Mouse (Mus musculus): ENCODE data around the gene Brms1. TPM values are rescaled to one million over a fixed set of nuclear protein-coding genes. Genes with fewer than 3 reads are reported as not detected.
A peak's percentile ranks its signal among the peaks of the same experiment; 100 is the strongest.

The Brms1 gene
- polyA plus RNA-seq, 1 experiment from 2014 or later, result 40.4 TPM

DNA sequence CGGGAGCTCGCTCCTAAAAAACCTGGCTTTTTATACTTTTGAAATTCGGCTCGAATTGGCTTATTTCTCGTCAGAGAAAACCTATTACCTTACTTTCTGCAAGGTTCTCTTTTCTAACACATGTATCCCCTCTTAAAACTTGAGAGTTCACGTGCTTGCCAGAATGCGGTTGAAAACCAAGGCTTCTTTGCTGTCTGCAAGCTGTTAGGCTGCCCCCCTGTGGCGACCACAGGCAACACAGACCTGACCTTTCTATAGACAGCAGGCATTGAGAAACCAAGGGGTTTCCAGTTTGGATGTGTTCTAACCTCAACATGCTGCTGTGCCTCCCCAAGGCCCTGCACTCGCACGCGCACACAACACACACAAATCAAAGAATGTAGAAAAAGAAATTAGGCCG lies 24.4 kb upstream of the Brms1 start:
- no peak for ATAC-seq

DNA sequence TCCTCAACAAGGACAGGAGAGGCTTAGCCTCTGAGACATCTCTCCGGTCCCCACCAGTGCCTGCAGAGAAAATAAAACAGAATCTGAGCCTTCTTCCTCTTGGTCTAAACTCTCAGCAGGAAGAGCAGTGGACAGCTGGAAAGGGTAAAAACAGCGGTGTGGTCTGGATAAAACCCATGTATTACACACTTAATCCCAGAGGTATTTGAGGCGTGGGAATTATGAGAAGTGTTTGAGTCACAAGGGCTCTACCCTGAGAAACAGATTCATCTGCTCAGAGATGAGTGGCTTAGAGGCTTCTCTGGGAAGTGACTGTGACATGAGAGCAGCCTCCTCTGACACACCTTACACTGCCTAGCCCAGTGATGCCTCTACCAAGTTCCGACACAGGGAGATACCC lies 23.5 kb upstream of the Brms1 start:
- Histone ChIP-seq H3K27me3 (replicated peaks) (peaks cover 10% of the 10 kb centered on the region; the same call in 1 of the 2 replicates), H3K4me1 (peaks cover under 1% of the 10 kb centered on the region; the same call in 1 of the 2 replicates), H3K27ac (no peak overlapping the region), H3K4me3 (no peak overlapping the region), H3K4me2 (no peak overlapping the region), H3K9ac (no peak overlapping the region), H3K9me3 (replicated peaks) (no peaks in the 10 kb centered on the region), H3K36me3 (no peaks in the 10 kb centered on the region)
- 75% methylated on average over 4 of the region's 4 CpGs for WGBS (ENCODE audit: insufficient replicate concordance)
- no peak for ATAC-seq

More for the DNA sequence above, 24.4 kb upstream of the Brms1 start:
- WGBS (ENCODE audit: insufficient replicate concordance), result 17% methylated on average over 12 of the region's 12 CpGs
- no peaks in the 10 kb centered on the region for H3K4me1 ChIP-seq
- no peak overlapping the region for H3K9ac ChIP-seq
- no peak overlapping the region for H3K27ac ChIP-seq
- no peaks in the 10 kb centered on the region for H3K9me3 ChIP-seq (replicated peaks)
- peaks cover 14% of the 10 kb centered on the region; the same call in 1 of the 2 replicates for H3K27me3 ChIP-seq (replicated peaks)
- peak overlapping the region; percentile 28; the same call in 1 of the 2 replicates for H3K4me2 ChIP-seq
- H3K36me3 ChIP-seq, result no peaks in the 10 kb centered on the region
- no peak overlapping the region for H3K4me3 ChIP-seq

DNA sequence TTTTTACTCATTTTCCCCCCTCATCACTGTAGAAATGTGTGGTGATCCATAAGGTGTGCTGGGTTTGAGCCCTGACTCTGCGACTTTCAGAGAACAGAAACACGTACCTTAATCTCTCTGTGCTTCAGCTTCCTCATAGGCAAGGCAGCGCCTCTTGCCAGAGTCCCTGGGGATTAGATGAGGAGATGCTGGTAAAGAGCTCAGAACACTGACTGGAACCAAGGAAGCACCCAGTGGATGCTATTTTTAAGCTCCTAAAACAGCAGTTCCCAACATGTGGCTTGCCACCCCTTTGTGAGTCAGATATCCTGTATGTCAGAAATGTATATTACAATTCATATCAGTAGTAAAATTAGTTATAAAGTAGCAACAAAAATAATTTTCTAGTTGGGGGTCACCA lies 23.0 kb upstream of the Brms1 start:
- Histone ChIP-seq H3K4me3 (no peak overlapping the region), H3K27me3 (replicated peaks) (peaks cover 4% of the 10 kb centered on the region; the same call in 1 of the 2 replicates), H3K4me1 (peaks cover 6% of the 10 kb centered on the region; the same call in 1 of the 2 replicates), H3K27ac (no peak overlapping the region), H3K9me3 (replicated peaks) (no peaks in the 10 kb centered on the region), H3K4me2 (no peak overlapping the region), H3K36me3 (no peaks in the 10 kb centered on the region), H3K9ac (no peak overlapping the region)
- 72% methylated on average over 3 of the region's 3 CpGs for WGBS (ENCODE audit: insufficient replicate concordance)
- no peak for ATAC-seq

DNA sequence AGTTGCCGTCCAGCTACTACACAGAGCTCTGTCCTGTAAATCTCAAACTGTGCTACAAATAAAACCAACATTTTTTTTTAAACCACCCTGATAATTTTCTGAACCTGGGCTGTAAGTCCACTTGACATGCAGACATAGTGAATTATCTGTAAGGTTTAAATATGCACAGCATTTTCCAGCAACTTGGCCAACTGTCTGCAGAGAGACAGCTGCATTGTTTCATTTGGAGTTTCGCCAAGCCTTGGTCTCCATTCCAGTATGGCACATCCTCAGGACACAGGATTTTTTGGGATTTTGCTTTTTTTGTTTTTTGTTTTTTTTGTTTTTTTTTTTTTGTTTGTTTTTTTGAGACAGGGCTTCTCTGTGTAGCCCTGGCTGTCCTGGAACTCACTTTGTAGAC lies 19.7 kb upstream of the Brms1 start:
- WGBS (ENCODE audit: insufficient replicate concordance), result 74% methylated on average over 2 of the region's 2 CpGs
- H3K27me3 ChIP-seq (replicated peaks), result no peaks in the 10 kb centered on the region
- H3K4me1 ChIP-seq, result peaks cover 22% of the 10 kb centered on the region
- ATAC-seq, result no peak
- no peaks in the 10 kb centered on the region for H3K9me3 ChIP-seq (replicated peaks)
- H3K36me3 ChIP-seq, result 0 out of 2 replicates have a peak, but pooled peaks cover 4% of the 10 kb centered on the region
- no peak overlapping the region for H3K9ac ChIP-seq
- no peak overlapping the region for H3K4me3 ChIP-seq
- no peak overlapping the region for H3K27ac ChIP-seq
- H3K4me2 ChIP-seq, result no peak overlapping the region

DNA sequence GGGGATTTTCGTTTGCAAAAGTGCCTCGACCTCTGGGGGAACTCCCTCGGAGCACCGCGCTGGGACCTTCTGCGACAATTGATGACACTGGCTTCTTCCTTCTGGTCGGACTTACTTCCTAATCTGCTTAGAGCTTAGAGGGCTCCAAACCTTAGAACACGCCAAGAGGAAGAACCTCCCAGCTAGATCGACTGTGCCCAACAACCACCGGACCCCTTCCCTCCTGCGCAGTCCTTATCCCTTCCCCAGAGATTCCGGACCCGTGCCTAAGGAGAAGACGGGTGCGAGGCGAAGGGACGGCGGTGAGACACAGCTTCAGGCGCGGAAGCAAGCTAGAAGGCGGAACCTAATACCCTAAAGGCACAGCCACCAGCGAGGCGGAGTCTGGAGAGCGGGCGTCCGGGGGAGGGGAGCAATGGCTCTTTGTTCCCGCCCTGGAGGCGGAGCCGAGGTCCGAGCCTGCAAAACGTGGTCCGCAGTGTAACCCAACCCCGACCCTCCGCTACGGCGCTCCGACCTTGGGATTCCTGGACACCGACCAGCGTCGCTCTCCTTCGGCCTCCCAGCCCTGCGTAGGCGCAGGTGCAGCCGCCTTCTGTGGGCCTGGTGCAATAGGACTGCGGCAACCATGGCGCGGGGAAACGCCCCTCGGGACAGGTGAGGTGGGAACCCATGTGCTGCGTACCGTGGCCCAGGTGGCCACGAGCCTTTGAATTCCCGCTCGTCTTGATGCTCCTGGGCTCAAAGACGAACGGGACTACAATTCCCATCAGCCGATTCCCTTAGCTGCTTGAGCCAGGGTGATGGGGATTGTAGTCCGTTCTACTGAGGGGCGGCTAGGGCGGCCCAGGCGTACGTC lies 17.3 kb upstream of the Brms1 start, which contains the start of gene Slc29a2:
Gene Slc29a2 (plus strand): TSS at position 240 of the 859 bp plus-strand sequence.
- peak within 1 kb of the TSS; percentile 72 for H3K4me3 ChIP-seq
- under 1% methylated on average over 62 of the region's 62 CpGs for WGBS (ENCODE audit: insufficient replicate concordance)
- H3K4me2 ChIP-seq, result peak within 1 kb of the TSS; percentile 96
- H3K9ac ChIP-seq, result peak within 1 kb of the TSS; percentile 72
- H3K4me1 ChIP-seq, result peaks cover 22% of the 10 kb centered on the region
- ATAC-seq, result peak; percentile 88
- no peaks in the 10 kb centered on the region for H3K27me3 ChIP-seq (replicated peaks)
- H3K36me3 ChIP-seq, result peaks cover 24% of the 10 kb centered on the region
- peak within 1 kb of the TSS; percentile 77 for H3K27ac ChIP-seq
- no peaks in the 10 kb centered on the region for H3K9me3 ChIP-seq (replicated peaks)

DNA sequence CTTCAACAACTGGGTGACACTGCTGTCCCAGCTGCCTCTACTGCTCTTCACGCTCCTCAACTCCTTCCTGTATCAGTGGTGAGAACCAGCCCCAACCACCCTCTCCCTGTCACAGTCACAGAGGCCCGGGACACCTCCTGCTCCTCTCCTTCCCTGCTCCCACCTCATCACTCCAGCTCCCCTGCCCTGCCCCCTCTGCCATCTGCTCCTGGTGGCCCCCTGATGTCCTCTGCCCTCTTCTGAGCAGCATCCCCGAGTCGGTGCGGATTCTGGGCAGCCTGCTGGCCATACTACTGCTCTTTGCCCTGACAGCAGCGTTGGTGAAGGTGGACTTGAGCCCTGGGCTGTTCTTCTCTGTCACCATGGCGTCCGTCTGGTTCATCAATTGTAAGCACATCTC lies 15.0 kb upstream of the Brms1 start:
- H3K27me3 ChIP-seq (replicated peaks), result no peaks in the 10 kb centered on the region
- H3K9ac ChIP-seq, result no peak overlapping the region
- H3K27ac ChIP-seq, result no peak overlapping the region
- H3K36me3 ChIP-seq, result peaks cover 44% of the 10 kb centered on the region
- 82% methylated on average over 8 of the region's 8 CpGs for WGBS (ENCODE audit: insufficient replicate concordance)
- H3K4me3 ChIP-seq, result no peak overlapping the region
- ATAC-seq, result no peak
- no peaks in the 10 kb centered on the region for H3K9me3 ChIP-seq (replicated peaks)
- no peak overlapping the region for H3K4me2 ChIP-seq
- peaks cover 22% of the 10 kb centered on the region for H3K4me1 ChIP-seq

DNA sequence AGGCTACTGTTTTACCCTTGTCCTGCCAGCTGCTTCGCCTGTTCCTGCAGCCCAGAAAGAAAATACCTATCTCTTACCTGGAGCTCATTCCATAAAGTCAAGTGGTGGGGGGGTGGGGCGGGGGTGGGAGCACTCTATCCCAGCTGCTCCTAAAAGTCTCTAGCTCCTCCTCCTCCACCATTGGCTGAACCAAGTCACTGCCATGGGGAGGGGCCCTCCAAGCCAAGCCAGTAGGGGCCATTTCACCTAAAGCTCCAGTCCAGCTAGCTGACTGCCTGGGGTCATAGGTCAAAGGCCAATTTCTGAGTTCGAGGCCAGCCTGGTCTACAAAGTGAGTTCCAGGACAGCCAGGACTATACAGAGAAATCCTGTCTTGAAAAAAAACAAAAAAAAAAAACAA lies 8.5 kb upstream of the Brms1 start:
- Histone ChIP-seq H3K27me3 (replicated peaks) (peaks cover 10% of the 10 kb centered on the region), H3K9ac (no peak overlapping the region), H3K9me3 (replicated peaks) (no peaks in the 10 kb centered on the region), H3K27ac (no peak overlapping the region), H3K36me3 (peaks cover 38% of the 10 kb centered on the region), H3K4me1 (peaks cover 3% of the 10 kb centered on the region; the same call in 1 of the 2 replicates), H3K4me2 (no peak overlapping the region), H3K4me3 (no peak overlapping the region)
- WGBS (ENCODE audit: insufficient replicate concordance), result 71% methylated on average over 3 of the region's 3 CpGs
- no peak for ATAC-seq

DNA sequence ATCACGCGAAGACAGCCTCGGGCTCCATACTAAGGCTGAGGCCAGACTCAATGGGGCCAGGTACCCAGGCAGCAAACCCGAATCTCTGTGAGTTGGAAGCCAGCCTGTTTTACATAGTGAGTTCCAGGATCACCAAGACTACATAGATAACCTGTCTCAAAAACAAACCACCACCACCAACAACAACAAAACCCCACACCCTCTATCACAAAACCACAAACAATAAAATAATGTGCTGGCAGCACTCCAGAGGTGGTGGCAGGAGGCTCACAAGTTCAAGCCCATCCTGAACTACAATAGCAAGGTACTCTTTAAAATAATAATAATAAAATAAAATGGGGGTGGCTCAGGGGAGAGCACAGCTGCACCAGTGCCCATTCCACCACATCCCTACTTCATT lies 4.6 kb upstream of the Brms1 start:
- Histone ChIP-seq H3K27me3 (replicated peaks) (peaks cover 14% of the 10 kb centered on the region), H3K4me2 (no peak overlapping the region), H3K9ac (no peak overlapping the region), H3K4me1 (peaks cover 30% of the 10 kb centered on the region), H3K36me3 (peaks cover 4% of the 10 kb centered on the region), H3K27ac (no peak overlapping the region), H3K9me3 (replicated peaks) (no peaks in the 10 kb centered on the region), H3K4me3 (no peak overlapping the region)
- 73% methylated on average over 4 of the region's 4 CpGs for WGBS (ENCODE audit: insufficient replicate concordance)
- no peak for ATAC-seq

DNA sequence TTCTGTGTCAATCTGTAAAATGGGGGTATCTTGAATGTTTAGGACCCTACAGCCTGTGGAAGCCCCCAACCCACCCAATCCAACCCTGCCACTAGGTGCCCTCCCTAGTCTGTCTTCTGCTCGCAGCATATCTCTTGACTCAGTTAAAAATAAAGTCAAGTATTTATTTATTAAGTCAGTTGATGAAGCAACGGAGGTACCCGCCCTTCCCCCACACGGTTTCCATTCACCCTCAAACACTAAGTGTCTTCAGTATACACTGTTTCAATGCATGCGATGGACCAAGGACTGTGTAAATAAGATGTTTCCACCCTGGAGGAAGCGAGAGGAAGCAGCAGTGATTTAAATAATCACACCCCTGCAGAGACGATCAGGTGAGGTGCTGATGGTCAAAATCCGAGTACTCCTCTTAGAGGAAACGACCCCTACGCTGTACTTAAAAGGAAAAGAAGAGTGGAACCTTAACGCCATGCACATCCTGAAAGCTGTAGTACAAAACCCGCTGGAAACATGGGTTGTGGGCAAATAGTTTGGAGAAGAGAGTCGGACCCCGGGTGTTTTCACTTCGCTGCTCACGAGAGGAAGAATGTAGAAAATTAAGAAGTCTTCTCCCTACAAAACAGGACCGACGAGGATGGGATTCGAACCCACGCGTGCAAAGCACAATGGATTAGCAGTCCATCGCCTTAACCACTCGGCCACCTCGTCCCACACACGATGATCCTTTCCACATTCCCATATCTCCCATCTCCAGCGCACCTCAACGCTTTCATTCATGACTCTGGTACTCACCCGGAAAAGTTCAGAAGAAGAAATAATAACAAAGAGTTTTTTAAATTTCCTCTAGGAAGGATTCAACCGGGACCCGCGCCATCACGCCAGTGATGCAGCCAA lies 3.2 kb upstream of the Brms1 start:
- H3K9me3 ChIP-seq (replicated peaks), result no peaks in the 10 kb centered on the region
- H3K9ac ChIP-seq, result peak overlapping the region; percentile 73
- ATAC-seq, result no peak
- peak overlapping the region; percentile 91 for H3K4me2 ChIP-seq
- peak overlapping the region; percentile 77 for H3K4me3 ChIP-seq
- 5% methylated on average over 32 of the region's 32 CpGs for WGBS (ENCODE audit: insufficient replicate concordance)
- H3K4me1 ChIP-seq, result peaks cover 42% of the 10 kb centered on the region
- H3K27me3 ChIP-seq (replicated peaks), result peaks cover 14% of the 10 kb centered on the region
- 0 out of 2 replicates have a peak, but pooled peaks cover under 1% of the 10 kb centered on the region for H3K36me3 ChIP-seq
- 0 out of 2 replicates have a peak overlapping the region, but pooled peaks have one; percentile 59 for H3K27ac ChIP-seq

DNA sequence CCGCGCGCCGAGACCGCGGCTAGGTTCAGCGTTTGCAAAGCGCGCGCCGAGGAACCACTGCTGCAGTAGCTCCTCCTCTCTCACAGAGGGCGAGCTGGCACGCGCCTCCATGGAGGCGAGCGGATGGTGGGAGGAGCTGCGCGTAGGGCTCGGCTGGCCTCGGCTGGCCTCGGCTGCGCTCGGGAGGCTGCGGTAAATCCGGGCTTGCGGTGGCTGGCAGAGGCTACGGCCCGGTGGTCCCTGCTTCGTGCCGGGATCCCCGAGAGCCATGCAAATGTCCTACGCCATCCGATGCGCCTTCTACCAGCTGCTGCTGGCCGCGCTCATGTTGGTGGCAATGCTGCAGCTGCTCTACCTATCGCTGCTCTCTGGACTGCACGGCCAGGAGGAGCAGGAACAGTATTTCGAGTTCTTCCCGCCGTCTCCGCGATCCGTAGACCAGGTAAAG lies 2.4 kb upstream of the Brms1 start, which contains the start of the genes B4gat1 and AC124502.3:
Gene B4gat1 (plus strand): TSS at position 118 of the 448 bp plus-strand sequence.
Gene AC124502.3 (plus strand): TSS at position 183 of the 448 bp plus-strand sequence.
- H3K36me3 ChIP-seq, result peaks cover 9% of the 10 kb centered on the region; the same call in 1 of the 2 replicates
- H3K27me3 ChIP-seq (replicated peaks), result peaks cover 14% of the 10 kb centered on the region
- under 1% methylated on average over 41 of the region's 44 CpGs for WGBS (ENCODE audit: insufficient replicate concordance)
- H3K27ac ChIP-seq, result peak within 1 kb of the TSS; percentile 59; the same call in 1 of the 2 replicates
- H3K9ac ChIP-seq, result peak within 1 kb of the TSS; percentile 73
- peak; percentile 81 for ATAC-seq
- peak within 1 kb of the TSS; percentile 77 for H3K4me3 ChIP-seq
- H3K9me3 ChIP-seq (replicated peaks), result no peaks in the 10 kb centered on the region
- H3K4me2 ChIP-seq, result peak within 1 kb of the TSS; percentile 91
- peaks cover 42% of the 10 kb centered on the region for H3K4me1 ChIP-seq

DNA sequence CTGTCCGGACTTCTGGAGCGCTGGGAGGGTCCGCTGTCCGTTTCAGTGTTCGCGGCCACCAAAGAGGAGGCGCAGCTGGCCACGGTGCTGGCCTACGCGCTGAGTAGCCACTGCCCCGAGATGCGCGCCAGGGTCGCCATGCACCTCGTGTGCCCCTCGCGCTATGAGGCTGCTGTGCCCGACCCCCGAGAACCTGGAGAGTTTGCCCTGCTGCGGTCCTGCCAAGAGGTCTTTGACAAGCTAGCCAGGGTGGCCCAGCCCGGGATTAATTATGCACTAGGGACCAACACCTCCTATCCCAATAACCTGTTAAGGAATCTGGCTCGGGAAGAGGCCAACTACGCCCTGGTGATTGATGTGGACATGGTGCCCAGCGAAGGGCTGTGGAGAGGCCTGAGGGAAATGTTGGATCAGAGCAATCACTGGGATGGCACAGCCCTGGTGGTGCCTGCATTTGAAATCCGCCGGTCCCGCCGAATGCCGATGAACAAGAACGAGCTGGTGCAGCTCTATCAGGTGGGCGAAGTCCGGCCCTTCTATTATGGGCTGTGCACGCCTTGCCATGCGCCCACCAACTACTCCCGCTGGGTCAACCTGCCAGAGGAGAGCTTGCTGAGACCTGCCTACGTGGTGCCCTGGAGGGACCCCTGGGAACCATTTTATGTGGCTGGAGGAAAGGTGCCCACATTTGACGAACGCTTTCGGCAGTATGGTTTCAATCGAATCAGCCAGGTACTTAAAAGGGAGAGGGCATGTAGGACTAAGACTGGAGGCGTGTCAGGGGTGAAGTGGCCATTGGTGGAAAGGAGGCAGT lies 1.6 kb upstream of the Brms1 start:
- peaks cover 42% of the 10 kb centered on the region for H3K4me1 ChIP-seq
- 22% methylated on average over 41 of the region's 41 CpGs for WGBS (ENCODE audit: insufficient replicate concordance)
- ATAC-seq, result no peak

More for the DNA sequence above, 1.6 kb upstream of the Brms1 start:
- Histone ChIP-seq H3K27me3 (replicated peaks) (peaks cover 14% of the 10 kb centered on the region), H3K9me3 (replicated peaks) (no peaks in the 10 kb centered on the region), H3K36me3 (peaks cover 12% of the 10 kb centered on the region; the same call in 1 of the 2 replicates), H3K4me2 (peak overlapping the region; percentile 91), H3K4me3 (peak overlapping the region; percentile 77), H3K9ac (peak overlapping the region; percentile 73), H3K27ac (peak overlapping the region; percentile 59; the same call in 1 of the 2 replicates)

All from liver, embryonic 12.5 days (tissue).